Mouse (Mus musculus) embryonic facial prominence, embryonic 10.5 days (tissue): ENCODE data around the gene 1700012B07Rik. TPM values are rescaled to one million over a fixed set of nuclear protein-coding genes. Genes with fewer than 3 reads are reported as not detected.

ENCODE experiments used
- DNase-seq: peaks from one replicate; pipeline ENCODE4 v3.0.0-alpha.2; 2017; ENCODE audit warnings: low spot score
- H3K27ac ChIP-seq: fragments of 300-500 bp; sonication (generic); replicated peaks from 2 replicates; pipeline ENCODE4 v1.5.1; 2016; ENCODE audit warnings: mild to moderate bottlenecking
- H3K27me3 ChIP-seq: fragments of 300-500 bp; sonication (generic); replicated peaks from 2 replicates; pipeline ENCODE4 v1.6.1; 2016; ENCODE audit warnings: low read depth, mild to moderate bottlenecking; ENCODE audit not compliant: poor library complexity, severe bottlenecking
- H3K36me3 ChIP-seq: fragments of 300-500 bp; sonication (generic); replicated peaks from 2 replicates; pipeline ENCODE4 v1.6.1; 2016; ENCODE audit warnings: mild to moderate bottlenecking, moderate library complexity
- H3K4me1 ChIP-seq: fragments of 300-500 bp; sonication (generic); 2 replicates; pipeline ENCODE4 v1.6.1; 2016
- H3K4me3 ChIP-seq: fragments of 300-500 bp; sonication (generic); 2 replicates; pipeline ENCODE4 v1.5.1; 2016; ENCODE audit warnings: mild to moderate bottlenecking, moderate library complexity
- H3K9me3 ChIP-seq: fragments of 300-500 bp; sonication (generic); 2 replicates; pipeline ENCODE4 v1.6.1; 2016; ENCODE audit warnings: mild to moderate bottlenecking
- WGBS: fragments of 180-500 bp; shearing (Covaris S2); methylation state at CpG from one replicate; pipeline ENCODE4 v1.1.7; 2016; 5-methylcytosine and 5-hydroxymethylcytosine counted together
- polyA plus RNA-seq: library from polyadenylated mRNA; unstranded; fragments of >200 nt; fragmentation: Nextera tagmentation; extraction: Ambion mirVana; gene quantifications from 2 replicates; pipeline ENCODE4 v1.2.1, GENCODE M21; 2016

Gene 1700012B07Rik
- polyA plus RNA-seq = not detected in 2 replicates

- H3K27me3 ChIP-seq = no peaks in the 10 kb centered on the region
- no peaks in the 10 kb centered on the region for H3K9me3 ChIP-seq
- H3K27ac ChIP-seq = no peak within 1 kb of the TSS
- WGBS = 91% methylated on average over 4 of the region's 4 CpGs
- no peak within 1 kb of the TSS for H3K4me3 ChIP-seq
- H3K36me3 ChIP-seq = no peaks in the 10 kb centered on the region
- H3K4me1 ChIP-seq = 0 out of 2 replicates have a peak, but pooled peaks cover 3% of the 10 kb centered on the region
- DNase-seq = no peak
Measured at GRCm38 (mm10) chr11:109827946-109828345, at the start of gene 1700012B07Rik. 1700012B07Rik (minus strand) TSS chr11:109828046.

- Histone ChIP-seq H3K4me1 (peaks cover 7% of the 10 kb centered on the region; the same call in 1 of the 2 replicates), H3K27ac (0 out of 2 replicates have a peak overlapping the region, but pooled peaks have one; percentile 24), H3K4me3 (no peak overlapping the region), H3K27me3 (no peaks in the 10 kb centered on the region), H3K36me3 (no peaks in the 10 kb centered on the region), H3K9me3 (0 out of 2 replicates have a peak, but pooled peaks cover 4% of the 10 kb centered on the region)
- DNase-seq = no peak
- 88% methylated on average over 9 of the region's 9 CpGs for WGBS
Measured at GRCm38 (mm10) chr11:109876767-109877166, 48.9 kb upstream of the 1700012B07Rik start.

- no peak overlapping the region for H3K27ac ChIP-seq
- H3K9me3 ChIP-seq = 0 out of 2 replicates have a peak, but pooled peaks cover 4% of the 10 kb centered on the region
- H3K36me3 ChIP-seq = no peaks in the 10 kb centered on the region
- no peaks in the 10 kb centered on the region for H3K27me3 ChIP-seq
- H3K4me1 ChIP-seq = peaks cover 7% of the 10 kb centered on the region; the same call in 1 of the 2 replicates
- no peak for DNase-seq
- WGBS = 83% methylated on average over 3 of the region's 3 CpGs
- no peak overlapping the region for H3K4me3 ChIP-seq
Measured at GRCm38 (mm10) chr11:109875834-109876233, 48.0 kb upstream of the 1700012B07Rik start.

GRCm38 (mm10) chr11:109875525-109875802 is 47.6 kb upstream of the 1700012B07Rik start:
- DNase-seq = no peak
- 97% methylated on average over 1 of the region's 1 CpGs for WGBS
- Histone ChIP-seq H3K27ac (no peak overlapping the region), H3K36me3 (no peaks in the 10 kb centered on the region), H3K9me3 (0 out of 2 replicates have a peak, but pooled peaks cover 4% of the 10 kb centered on the region), H3K4me1 (peaks cover 7% of the 10 kb centered on the region; the same call in 1 of the 2 replicates), H3K4me3 (no peak overlapping the region), H3K27me3 (no peaks in the 10 kb centered on the region)

GRCm38 (mm10) chr11:109874651-109875524 is 47.0 kb upstream of the 1700012B07Rik start:
- H3K9me3 ChIP-seq = 0 out of 2 replicates have a peak, but pooled peaks cover 4% of the 10 kb centered on the region
- H3K4me1 ChIP-seq = peaks cover 7% of the 10 kb centered on the region; the same call in 1 of the 2 replicates
- no peak overlapping the region; the same call in 1 of the 2 replicates for H3K27ac ChIP-seq
- no peaks in the 10 kb centered on the region for H3K36me3 ChIP-seq
- DNase-seq = no peak
- WGBS = 93% methylated on average over 11 of the region's 11 CpGs
- no peaks in the 10 kb centered on the region for H3K27me3 ChIP-seq
- H3K4me3 ChIP-seq = no peak overlapping the region

- H3K9me3 ChIP-seq = 0 out of 2 replicates have a peak, but pooled peaks cover 4% of the 10 kb centered on the region
- H3K4me3 ChIP-seq = no peak overlapping the region
- 76% methylated on average over 22 of the region's 22 CpGs for WGBS
- no peaks in the 10 kb centered on the region for H3K27me3 ChIP-seq
- H3K27ac ChIP-seq = peak overlapping the region; percentile 65; the same call in 1 of the 2 replicates
- H3K4me1 ChIP-seq = peaks cover 7% of the 10 kb centered on the region; the same call in 1 of the 2 replicates
- H3K36me3 ChIP-seq = no peaks in the 10 kb centered on the region
- DNase-seq = peak; percentile 23
Measured at GRCm38 (mm10) chr11:109873852-109874610, 46.2 kb upstream of the 1700012B07Rik start.

- Histone ChIP-seq H3K27ac (no peak overlapping the region), H3K27me3 (no peaks in the 10 kb centered on the region), H3K4me1 (peaks cover 6% of the 10 kb centered on the region; the same call in 1 of the 2 replicates), H3K36me3 (no peaks in the 10 kb centered on the region), H3K4me3 (no peak overlapping the region), H3K9me3 (0 out of 2 replicates have a peak, but pooled peaks cover 4% of the 10 kb centered on the region)
- WGBS = 52% methylated on average over 9 of the region's 9 CpGs
- DNase-seq = no peak
Measured at GRCm38 (mm10) chr11:109873161-109873775, 45.4 kb upstream of the 1700012B07Rik start.

GRCm38 (mm10) chr11:109872674-109873073 is 44.8 kb upstream of the 1700012B07Rik start:
- H3K27me3 ChIP-seq = no peaks in the 10 kb centered on the region
- peaks cover 4% of the 10 kb centered on the region; the same call in 1 of the 2 replicates for H3K4me1 ChIP-seq
- no peak for DNase-seq
- no peak overlapping the region for H3K4me3 ChIP-seq
- H3K9me3 ChIP-seq = 0 out of 2 replicates have a peak, but pooled peaks cover 4% of the 10 kb centered on the region
- H3K27ac ChIP-seq = no peak overlapping the region
- no peaks in the 10 kb centered on the region for H3K36me3 ChIP-seq
- 83% methylated on average over 3 of the region's 3 CpGs for WGBS

- peaks cover 4% of the 10 kb centered on the region; the same call in 1 of the 2 replicates for H3K4me1 ChIP-seq
- H3K4me3 ChIP-seq = no peak overlapping the region
- 87% methylated on average over 10 of the region's 10 CpGs for WGBS
- H3K36me3 ChIP-seq = no peaks in the 10 kb centered on the region
- H3K9me3 ChIP-seq = 0 out of 2 replicates have a peak, but pooled peaks cover 4% of the 10 kb centered on the region
- no peak for DNase-seq
- no peaks in the 10 kb centered on the region for H3K27me3 ChIP-seq
- H3K27ac ChIP-seq = no peak overlapping the region
Measured at GRCm38 (mm10) chr11:109872056-109872455, 44.2 kb upstream of the 1700012B07Rik start.

GRCm38 (mm10) chr11:109867861-109868260 is 40.0 kb upstream of the 1700012B07Rik start:
- 87% methylated on average over 5 of the region's 5 CpGs for WGBS
- no peak for DNase-seq
- Histone ChIP-seq H3K4me1 (no peaks in the 10 kb centered on the region), H3K27me3 (no peaks in the 10 kb centered on the region), H3K27ac (no peak overlapping the region), H3K36me3 (no peaks in the 10 kb centered on the region), H3K9me3 (no peaks in the 10 kb centered on the region), H3K4me3 (no peak overlapping the region)

- Histone ChIP-seq H3K4me1 (no peaks in the 10 kb centered on the region), H3K27me3 (no peaks in the 10 kb centered on the region), H3K36me3 (no peaks in the 10 kb centered on the region), H3K27ac (no peak overlapping the region), H3K4me3 (no peak overlapping the region), H3K9me3 (no peaks in the 10 kb centered on the region)
- DNase-seq = no peak
- WGBS = 81% methylated on average over 11 of the region's 11 CpGs
Measured at GRCm38 (mm10) chr11:109866537-109867160, 38.8 kb upstream of the 1700012B07Rik start.
